Mouse (Mus musculus): ENCODE measurements around the gene Unc79.

Unc79 gene

DNA sequence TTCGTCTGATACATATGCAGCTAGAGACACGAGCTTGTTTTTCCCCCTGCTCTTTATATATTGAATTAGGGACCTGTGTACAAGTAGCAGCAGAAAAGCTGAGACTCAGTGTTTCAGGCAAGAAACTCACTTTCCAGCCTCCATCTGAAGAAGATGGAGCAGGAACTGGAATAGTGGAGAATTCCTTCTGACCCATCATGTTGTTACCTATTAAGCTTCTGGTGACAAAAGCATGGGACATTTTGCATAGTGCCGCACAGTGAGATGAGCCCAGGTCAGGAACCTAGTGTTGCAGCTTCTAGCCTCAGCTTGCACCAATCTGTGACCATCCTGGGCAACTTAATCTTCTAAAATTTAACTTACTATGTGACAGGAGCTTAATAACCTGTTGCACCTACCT, 92.7 kb downstream of the Unc79 start:
- DNase-seq (ENCODE audit: low read depth, low spot score): no peak

DNA sequence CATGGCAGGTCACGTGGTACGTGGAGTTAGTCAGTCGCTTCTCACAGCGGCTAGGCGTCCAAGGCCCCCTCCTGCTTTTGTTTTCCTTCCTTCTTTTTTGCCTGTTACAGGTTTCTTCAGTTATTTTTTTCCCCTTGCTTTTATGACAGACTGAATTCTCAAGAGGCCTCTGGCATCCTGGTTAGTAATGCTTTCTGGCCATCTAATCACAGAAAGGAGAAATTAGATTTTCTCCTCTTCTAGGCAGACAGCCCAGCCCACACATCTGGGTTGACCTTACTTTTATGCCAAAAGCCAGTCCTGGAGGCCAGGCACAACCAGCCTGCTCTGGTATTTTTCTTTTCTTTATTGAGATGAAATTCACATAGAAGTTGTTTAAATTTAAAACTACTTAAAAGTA, 94.1 kb downstream of the Unc79 start:
- no peak for DNase-seq (ENCODE audit: low read depth, low spot score)

DNA sequence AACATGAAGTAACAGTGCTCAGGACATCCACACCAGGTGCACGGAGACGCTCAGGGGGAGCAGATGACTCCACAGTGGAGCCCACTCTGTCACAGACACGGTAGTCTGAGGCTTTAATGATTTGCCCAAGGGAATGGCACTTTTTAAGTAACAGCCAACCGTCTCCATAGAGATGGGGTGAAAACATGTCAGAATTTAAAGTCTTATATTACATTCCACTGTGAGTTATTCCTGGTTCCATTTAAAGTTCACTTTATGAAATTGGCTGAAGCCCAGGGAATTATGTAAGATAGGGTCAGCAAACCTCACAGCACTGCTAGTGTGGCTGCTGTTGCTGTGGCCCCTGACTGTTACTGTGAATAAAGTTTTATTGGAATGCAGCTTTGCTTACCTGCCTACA, 95.8 kb downstream of the Unc79 start:
- no peak for DNase-seq (ENCODE audit: low read depth, low spot score)

DNA sequence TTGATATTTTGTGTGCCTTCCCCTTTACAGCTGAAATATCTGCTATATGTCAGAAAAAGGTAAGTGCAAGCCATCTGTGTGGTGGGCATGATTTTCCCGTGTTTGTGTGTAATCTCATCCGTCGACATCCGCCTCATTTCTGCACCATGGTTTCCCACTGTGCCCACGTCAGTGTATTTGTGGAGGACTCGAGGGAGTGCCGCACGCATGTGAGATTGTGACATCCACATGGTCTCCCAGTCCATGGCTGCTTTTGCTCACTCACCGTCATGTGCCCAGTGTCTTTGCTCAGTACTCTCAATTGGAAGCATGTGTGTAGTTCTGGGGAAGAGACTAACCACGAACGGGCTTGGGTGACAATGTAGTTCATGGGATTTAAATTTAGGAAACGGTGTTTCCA, 101.2 kb downstream of the Unc79 start:
- DNase-seq (ENCODE audit: low read depth, low spot score): no peak

DNA sequence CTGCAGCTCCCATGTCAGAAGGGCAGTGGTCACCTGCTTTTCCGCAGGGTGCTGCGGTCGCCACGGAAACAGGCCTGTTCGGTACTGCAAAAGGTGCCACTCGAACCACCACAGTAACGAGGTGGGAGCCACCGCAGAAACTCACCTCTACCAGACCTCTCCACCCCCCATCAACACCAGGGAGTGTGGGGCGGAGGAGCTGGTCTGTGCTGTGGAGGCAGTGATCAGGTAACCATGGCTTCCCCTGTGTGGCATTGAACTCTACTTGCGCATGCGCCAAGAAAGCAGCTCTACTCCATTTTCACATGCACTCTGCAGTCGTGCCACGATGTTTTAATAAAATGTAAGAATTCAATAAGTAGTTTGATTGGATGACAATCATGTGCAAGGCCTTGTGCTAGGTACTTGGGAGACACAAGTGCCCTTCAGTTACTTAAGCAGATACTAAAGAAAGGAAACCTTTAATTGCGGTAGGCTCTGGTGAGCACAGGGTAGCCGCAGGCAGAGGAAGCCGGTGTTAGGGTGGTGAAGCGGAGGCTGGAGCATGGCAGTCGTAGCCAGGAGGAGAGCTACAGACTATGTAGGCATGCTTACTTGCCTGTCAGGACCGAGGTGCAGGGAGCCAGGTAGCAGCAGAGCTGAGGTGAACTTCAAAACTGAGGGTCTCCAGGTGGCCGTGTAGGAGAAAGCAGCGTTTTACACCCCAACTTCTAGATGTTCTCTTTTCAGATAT, 110.8 kb downstream of the Unc79 start:
- peak; percentile 77 for DNase-seq (ENCODE audit: low read depth, low spot score)

DNA sequence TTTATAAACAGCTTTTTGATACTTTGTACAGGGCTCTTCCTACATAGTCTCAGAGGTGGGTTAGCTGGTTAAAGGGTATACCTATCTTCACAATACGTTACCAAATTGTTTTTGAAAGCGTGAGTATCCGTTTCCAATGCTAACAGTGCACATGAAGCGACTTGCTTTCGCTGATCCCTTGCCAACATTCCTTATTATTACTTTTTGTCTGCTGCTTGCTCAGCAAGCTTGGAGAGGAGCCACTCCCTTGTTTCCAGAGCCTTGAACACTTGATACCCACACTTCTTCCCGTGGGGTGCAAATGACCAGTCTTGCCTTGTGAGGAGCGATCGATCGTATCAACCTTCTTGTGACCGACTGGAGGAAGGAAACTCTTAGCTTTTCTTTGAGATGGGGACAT, 112.1 kb downstream of the Unc79 start:
- DNase-seq (ENCODE audit: low read depth, low spot score): no peak

DNA sequence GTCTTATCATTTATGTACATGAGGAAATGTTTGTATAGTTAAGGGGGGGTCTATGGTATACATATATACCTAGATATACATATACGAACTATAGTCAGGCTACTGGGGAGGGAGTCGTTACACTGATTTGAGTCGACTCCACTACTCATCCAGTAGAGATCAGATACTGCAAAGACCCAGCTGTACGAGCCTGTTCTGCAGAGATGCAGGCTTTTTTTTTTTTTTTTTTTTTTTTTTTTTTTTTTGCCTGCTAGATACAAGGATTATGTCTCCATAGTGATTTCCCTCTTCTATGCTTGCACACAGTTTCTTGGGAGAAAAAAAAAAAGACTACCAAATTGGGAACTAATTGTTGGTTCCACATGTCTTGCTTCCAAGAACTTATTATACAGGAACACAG, 113.5 kb downstream of the Unc79 start:
- DNase-seq (ENCODE audit: low read depth, low spot score): no peak

DNA sequence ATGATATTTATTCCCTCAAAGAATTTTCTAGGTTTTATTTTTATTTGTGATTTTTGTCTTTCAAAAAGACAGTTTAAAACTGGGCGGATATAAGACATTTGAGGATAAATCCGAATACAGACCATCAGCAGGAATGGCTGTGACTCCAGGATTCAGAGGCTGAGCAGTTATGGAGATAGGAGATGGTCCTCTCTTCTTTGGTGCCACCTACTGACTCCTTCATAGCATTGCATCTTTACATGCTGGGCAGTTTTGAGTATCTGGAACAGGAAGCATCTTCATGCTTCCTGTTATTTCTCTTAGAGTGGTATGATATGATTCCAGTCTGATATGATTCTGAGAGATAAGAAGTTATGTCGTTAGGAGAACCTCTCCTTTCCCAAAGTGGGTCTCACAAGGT, 116.3 kb downstream of the Unc79 start:
- peak; percentile 56 for DNase-seq (ENCODE audit: low read depth, low spot score)

DNA sequence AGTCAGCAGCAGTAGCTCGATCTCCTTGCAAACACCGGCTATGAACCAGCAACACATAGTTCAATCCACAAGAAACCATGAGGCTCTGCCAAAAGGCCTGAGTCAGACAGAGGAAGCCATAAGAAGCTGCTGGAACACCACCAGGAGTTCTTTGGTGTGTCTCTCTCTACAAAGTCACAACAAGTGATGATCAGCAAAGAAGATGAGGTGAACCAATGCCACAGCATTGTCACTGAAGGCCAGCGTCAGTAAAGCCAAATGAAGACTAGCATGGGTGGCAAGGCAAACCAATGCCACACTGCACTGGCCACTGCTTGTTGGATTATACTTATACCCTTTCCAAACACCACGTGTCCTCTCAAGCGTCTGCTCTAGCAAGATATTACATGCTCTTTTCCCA, 119.5 kb downstream of the Unc79 start:
- no peak for DNase-seq (ENCODE audit: low read depth, low spot score)

DNA sequence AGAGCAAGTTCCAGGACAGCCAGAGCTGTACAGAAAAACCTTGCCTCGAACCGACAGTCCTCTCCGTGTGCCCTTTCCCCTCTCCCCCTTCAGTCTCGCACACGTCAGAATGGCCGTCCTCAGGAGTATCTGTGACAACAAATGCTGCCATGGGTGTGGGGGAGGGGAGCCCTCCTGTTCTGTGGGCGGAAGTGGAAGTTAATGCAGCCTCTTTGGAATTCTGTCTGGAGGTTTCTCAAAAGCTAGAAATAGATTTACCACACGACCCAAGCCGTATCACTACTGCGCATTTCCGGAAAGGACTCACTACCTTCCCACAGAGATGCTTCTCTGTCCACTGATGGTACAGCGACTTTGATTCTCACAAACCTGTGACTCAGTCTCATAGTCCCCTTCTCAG, 120.9 kb downstream of the Unc79 start:
- peak; percentile 11 for DNase-seq (ENCODE audit: low read depth, low spot score)

DNA sequence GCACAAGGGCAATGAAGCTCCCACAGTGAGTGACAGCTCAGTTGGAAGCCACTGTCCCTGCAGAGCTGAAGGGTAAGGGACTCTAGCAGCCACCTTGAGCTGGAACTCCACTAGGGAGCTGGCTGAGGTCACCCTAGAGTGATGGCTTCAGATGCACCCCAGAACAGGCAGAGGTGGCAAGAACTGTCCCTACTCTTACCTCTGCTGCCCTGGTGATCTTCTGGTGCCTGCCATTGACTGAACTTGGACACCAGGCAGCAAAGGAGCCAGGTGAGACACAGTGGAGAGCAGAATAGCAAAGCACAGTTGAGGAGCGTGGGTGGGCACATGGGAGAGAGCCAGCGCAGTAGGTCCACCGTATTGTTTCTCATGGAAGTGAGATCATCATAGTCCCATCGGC, 125.3 kb downstream of the Unc79 start:
- no peak for DNase-seq (ENCODE audit: low read depth, low spot score)

DNA sequence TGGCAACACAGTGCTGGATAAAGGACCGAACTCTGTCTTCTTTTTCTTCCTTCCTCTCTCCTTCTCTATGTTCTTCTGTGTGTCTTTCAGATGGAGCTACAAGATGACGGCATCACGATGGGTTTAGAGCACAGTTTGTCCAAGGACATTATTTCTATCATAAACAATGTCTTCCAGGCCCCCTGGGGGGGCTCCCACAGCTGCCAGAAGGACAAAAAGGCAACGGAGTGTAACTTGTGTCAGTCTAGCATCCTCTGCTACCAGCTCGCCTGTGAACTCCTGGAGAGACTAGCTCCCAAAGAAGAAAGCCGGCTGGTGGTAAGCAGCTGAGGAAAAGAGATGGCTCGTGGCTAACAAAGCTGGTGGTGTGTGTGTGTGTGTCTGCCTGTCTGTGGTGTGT, 130.1 kb downstream of the Unc79 start:
- DNase-seq (ENCODE audit: low read depth, low spot score): no peak

DNA sequence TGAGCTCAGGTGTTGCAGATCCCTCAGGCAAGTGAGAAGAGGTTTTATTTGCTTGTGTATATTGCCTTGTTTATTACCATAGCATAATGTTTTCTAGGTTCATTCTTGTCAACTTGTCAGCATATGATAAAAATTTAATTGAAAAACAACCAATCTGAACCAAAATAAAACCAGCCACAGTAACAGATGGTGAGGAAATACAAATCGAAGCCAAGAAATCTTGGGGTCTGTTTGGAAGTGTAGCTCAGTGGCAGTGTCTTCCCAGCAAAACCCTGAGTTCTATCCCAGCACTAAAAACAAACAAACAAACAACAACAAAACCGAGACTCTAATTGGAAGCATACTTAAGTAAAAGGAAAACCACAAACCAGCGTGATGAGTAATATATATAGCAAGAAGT, 131.4 kb downstream of the Unc79 start:
- DNase-seq (ENCODE audit: low read depth, low spot score): no peak

DNA sequence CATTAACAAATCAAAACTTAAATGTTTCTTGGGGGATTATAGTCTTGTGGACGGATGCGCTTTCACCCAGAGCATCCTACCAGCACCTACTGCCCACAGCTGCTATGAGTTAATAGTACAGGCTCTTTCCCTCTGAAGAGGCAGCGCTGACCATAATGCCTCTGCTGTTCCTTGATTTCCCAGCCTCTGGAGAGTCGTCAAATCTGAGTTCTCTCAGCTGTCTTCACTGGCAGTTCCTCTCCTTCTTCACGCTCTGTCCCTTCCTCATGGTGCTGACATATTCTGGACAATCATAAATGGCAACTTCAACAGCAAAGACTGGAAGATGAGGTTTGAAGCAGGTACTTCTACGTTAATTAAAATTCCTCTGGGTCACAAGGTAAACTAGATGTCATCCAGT, 143.2 kb downstream of the Unc79 start:
- DNase-seq (ENCODE audit: low read depth, low spot score): no peak

DNA sequence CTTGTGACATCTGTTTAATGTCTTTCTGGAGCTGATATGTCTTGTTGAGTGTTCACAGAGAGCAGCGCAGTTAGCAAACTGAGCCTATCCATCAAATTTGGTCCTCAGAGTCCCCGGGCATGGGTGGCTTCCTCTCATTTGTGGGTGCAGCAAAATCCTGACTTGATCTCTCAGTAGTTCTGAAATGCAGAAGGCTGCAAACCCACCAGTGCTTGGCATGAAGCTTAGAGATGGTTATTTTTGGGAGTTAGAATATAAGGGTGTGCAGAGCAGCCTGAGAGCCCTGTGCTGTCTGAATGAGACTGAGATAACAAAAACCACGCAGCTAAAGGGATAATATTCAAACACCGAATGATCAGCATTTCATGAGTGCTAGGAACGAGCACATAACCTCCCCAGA, 146.5 kb downstream of the Unc79 start:
- no peak for DNase-seq (ENCODE audit: low read depth, low spot score)

DNA sequence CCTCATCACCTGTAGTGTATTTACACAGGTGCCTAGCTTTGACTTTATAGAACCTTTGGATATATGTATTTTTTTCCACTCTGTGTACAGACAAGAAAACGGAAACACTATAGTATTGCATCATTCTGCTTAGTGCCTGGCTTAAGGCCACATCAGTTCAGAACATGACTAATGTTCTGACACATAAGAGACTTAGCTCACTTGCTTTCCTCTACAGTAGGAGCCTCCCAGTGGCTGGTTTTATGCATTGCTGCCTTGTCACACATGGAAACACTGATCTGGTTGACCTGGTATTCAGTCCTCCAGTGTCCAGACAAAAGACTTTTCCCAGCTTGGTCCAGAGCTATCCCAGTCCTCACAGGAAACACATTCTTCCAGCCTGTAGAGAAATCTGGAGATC, 150.5 kb downstream of the Unc79 start:
- peak; percentile 10 for DNase-seq (ENCODE audit: low read depth, low spot score)

DNA sequence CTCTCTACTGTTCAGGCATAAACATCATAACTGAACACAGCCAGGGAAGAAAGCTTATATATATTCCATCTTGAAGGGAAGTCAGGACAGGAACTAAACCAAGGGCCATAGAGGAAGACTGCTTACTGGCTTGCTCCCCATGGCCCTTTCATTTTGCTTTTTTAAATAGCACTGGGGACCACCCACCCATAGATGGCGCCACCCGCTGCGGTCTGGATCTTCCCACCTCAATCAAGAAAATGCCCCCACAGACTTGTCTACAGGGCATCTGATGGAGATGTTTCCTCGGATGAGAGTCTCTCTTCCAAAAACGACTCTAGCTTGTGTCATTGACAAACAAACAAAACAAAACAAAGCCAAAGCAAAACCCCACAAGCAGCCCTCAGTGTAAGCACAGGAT, 151.4 kb downstream of the Unc79 start:
- peak; percentile 12 for DNase-seq (ENCODE audit: low read depth, low spot score)

DNA sequence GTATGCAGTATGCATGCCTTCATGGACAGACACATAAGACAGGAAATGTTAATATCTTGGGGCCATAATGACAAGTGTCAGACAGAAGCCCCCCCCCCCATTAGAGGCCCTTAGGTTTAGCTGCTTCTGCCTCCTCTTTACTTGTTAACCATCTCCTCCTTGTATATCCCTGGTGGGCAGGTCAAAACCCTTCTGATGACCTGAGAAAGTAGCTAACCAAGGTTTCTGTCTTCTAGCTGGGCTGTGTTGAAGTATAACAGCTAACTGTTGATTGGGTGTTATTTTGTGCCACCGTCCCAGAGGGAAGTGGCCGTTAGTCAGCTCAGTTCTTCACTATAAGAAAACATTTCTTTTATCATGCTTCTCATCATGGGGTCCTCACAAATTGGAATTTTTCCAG, 154.4 kb downstream of the Unc79 start:
- no peak for DNase-seq (ENCODE audit: low read depth, low spot score)

DNA sequence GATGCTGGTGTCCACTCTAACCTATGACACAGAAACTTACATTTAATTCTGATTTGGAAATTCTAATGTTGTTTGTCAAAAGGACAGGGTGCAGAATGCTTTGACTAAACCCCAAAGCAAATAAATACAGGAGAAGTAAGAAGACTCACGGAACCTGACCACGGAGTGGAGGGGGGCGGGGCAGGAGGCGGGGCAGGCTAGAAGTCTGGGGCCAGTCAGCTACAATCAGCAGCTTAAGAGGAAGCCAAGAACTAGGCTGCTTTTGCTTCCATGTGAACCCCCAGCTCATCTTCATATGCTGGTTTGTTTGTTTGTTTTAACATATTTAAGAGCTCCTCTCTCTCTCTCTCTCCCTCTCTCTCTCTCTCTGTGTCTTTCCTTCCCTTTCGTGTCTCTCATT, 154.9 kb downstream of the Unc79 start:
- DNase-seq (ENCODE audit: low read depth, low spot score): no peak

DNA sequence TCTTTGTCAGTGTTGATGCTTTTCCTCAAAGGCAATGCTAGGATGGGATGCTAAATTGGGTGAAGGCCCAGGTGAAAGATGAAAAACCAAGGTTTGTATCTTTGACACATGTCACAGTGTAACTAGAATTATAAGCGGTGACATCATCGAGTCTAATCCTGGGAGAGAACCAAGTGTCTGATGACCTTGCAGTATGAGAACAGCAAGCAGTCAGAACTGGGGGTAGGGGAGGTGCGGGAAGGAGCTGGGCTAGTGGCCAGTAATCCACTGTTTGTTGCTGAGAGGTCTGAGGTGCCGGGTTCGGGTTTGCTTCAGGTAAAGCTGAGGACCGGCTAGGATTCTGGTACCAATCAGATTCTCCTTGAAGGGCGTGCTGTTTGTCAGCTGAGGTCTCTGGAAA, 160.6 kb downstream of the Unc79 start:
- no peak for DNase-seq (ENCODE audit: low read depth, low spot score)

DNA sequence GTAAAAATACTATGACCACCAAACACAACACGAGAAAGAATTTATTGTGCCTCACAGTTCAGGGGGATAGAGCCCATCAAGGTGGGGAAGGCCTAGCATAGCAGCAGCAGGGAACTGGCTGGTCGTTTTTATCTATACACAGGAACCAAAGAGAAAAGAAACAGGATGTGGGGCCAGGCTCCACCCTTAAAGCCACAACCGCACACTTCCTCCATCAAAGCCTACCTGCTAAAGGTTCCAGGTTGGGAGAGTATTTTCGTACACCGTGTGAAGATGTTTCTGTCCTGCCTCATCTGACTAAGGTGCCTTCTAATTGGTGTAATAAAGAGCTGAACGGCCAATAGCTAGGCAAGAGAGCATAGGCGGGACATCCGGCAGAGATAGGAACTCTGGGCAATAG, 168.0 kb downstream of the Unc79 start:
- DNase-seq (ENCODE audit: low read depth, low spot score): peak; percentile 10

DNA sequence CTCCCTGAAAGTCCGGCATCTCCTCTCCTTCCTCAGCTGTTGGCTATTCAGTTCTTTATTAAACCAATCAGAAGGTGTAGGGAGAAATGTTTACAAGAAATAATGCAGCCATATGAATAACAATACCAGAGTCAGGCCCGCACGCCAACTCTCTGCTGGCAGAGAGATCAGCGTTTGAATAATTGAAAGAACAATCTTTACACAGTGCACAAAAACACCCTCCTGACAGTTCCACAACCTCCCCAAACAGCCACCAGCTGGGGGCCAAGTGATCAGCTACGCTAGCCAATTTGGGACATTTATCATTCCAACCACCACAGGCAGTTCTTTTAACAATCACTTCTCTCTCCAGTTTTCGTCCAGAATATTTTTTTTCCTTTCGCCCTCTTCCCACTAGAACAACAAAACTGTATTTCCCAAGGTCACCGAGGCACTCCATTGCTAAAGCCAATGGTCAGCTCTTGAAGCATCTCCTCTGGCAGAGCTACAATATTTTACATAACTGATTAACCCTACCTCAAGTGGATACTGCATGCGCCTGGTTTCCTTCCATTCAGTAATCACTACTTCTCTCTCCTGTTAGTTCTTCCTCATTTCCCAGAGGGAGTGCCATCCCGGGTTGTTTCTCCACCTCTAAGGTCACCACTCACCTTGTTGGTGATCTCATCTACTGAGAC, 169.0 kb downstream of the Unc79 start:
- peak; percentile 23 for DNase-seq (ENCODE audit: low read depth, low spot score)

DNA sequence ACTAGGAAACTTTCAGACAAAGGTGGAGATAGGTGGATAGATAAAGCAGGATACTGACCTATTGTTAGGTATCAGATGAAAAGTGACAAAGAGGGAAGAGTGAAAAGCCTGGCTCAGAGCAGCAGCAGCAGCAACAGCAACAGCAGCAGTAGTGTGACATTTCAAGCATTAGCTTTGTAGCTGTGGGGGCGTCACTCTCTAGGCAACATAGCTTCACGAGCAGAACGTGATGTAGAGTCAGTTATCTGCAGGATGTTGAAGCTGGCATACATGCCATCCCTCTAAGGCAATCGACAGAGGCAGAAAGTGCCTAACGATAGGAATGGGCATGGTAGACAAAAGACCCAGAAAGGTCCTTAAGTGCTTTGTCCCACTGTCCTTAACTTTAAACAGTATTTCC, 173.3 kb downstream of the Unc79 start:
- no peak for DNase-seq (ENCODE audit: low read depth, low spot score)

DNA sequence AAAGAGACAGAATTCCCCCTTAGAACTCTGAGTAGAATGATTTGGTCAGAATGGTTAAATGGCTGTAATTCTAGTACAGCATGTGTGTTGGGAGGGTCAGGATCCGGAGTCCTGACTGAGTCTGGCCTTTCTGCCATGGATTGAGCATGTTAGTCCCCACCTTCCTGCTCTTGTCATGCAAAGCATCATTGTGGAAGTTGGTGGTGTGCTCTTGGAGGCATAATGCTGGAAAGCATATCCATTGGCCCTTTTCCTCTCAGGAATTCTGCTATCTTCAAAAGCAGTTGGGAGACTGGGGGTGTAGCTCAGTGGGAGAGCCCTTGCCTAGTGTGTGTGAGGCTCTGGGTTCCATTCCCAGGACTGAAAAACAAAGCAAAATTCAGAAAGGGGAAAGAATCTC, 175.2 kb downstream of the Unc79 start:
- peak; percentile 82 for DNase-seq (ENCODE audit: low read depth, low spot score)

Measured in R1 (cell line).